Mouse (Mus musculus) yolk sac, embryonic 10.5 days (tissue): Measurements from ENCODE around the gene Pdlim1.

Experiments used
- DNase-seq: peaks from one replicate; pipeline ENCODE4 v3.0.0-alpha.2; 2017; ENCODE audit warnings: low spot score

The Pdlim1 gene

DNA sequence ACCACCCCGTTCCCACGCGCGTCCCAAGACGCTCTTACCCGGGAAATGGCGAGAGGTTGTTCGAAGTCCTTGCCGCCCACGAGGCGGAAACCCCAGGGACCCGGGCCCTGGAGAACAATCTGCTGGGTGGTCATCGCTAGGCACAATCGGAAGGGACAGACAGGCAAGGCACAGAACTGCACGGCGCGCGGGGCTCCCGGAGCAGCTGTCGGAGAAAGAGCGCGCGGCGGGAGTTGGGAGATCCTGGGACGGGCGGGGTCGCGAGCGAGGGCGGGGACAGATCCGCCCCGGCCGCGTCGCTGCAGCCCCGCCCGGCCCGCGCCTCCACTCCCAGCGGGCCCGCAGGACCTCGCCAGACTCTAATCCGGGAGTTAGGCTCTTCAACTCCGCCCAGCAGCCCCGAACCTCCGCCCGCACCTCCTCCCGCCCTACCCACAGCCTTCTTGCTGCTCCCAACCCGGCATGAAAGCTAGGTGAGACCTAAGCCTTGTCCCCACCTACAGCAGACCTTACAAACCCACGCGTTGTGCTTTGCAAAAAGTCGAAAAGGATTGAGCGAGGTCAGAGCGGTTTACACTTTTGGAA is at the start of gene Pdlim1:
TSS of gene Pdlim1 (minus strand) at position 535 of the 585 bp plus-strand sequence.
- peak; percentile 88 for DNase-seq

DNA sequence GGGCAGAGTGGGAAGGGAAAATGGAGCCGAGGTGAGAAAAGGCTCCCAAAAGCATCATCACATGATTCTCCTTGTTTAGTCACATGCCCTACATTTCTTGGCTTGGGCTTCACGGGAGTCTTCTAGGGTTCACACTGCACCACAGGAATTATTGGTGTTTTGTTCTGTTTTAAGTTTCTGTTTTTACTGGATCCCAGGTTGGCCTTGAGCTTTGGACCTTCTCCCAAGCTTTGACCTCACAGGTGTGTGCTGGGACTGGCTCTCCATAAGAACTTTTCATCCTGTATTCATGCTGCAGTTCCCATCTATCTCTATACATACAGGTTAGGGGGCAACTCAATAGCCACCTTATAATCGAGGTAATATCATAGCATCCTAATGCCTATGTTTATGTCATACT is 47.6 kb upstream of the Pdlim1 start:
- no peak for DNase-seq

DNA sequence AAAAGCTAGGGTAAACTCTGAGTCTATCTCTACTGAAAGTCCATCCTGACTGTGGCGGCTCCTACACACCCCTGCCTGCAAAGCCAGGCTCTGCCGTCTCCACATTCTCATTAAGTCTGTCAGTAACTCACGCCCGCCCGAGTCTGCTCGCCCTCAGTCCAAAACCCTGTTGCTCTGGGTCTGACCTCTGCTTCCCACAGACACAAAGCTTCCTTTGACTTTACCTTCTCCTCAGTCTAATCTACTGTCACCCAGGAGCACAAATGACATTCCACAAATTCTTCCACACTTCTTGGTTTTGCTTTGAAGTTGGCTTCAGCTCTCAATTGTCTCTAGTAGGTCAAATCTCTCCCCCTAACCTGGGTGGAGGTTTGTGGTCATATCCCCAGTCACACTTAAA is 46.9 kb upstream of the Pdlim1 start:
- DNase-seq, result no peak

- DNase-seq, result no peak
These were observed 45.4 kb upstream of the Pdlim1 start for GRCm38 (mm10) chr19:40317001-40317400.

DNA sequence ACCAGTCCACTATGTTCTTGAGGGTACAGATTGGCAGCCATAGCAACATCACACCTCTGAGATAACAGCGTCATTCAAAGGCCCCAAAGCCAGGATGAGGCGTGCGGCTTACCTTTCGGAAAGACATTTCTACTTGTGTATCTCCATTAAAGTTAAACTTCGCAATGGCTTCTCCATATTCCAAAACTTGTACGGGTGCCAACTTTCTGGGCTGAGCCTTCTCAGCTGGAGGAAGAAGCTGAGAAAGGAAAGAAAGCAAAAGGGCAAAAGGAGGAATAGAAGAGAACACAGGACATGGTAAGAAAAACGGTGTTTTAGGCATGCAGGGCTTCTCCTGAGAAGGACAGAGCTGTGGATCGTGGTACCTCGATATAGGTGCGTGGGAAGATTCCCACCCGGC is 42.6 kb upstream of the Pdlim1 start:
- DNase-seq, result no peak

DNA sequence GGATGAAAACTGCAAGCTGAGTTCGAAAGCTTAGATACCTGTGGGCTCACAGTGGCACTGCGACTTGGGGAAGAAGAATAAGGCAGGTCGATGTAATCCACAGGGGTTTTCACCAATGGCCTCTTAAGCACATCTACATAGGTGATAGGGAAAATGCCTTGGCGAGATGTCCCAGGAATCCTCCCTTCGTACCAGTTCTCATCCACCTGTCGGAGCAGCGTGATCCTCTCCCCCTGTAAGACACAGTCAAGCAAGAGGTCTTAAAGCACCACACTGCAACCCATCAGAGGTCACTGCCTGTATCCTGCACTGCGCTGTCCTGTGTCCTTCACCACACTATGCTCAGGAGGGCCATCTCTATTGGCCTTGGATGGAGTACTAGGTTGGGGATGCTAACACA is 40.0 kb upstream of the Pdlim1 start:
- DNase-seq, result no peak

DNA sequence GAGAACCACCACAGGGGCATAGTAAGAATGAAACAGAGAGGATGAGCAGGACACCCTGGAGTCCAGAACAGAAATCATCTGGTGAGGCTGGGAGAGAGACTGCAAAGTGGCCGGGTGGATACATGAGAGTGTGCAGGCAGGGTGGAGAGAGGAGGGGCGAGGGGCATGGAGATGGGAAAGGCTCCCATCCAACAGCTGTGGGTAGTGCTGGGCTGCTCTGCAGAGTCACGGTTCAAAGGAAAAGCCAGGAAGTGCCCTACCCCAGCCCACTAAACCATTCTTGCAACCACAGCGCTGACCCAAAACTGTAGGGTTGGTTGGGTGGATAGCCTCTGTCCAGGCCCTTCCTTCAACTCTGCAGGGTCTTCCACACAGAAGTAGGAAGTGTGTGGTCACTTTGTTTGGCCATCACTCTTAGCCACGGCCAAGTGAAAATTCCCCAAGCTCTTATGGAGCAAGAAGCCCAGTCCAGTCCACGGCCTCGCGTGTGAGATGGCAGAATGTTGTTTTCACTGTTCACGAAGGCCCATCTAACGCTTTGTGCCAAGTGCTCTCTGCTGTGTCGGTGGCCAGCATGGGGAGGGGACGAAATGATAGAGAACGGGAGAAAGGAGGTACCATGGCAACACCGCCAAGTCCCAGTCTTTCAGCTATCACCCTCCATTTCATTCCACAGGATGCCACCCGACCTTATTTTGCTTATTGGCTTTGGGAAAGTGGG is 38.9 kb upstream of the Pdlim1 start:
- DNase-seq, result no peak

DNA sequence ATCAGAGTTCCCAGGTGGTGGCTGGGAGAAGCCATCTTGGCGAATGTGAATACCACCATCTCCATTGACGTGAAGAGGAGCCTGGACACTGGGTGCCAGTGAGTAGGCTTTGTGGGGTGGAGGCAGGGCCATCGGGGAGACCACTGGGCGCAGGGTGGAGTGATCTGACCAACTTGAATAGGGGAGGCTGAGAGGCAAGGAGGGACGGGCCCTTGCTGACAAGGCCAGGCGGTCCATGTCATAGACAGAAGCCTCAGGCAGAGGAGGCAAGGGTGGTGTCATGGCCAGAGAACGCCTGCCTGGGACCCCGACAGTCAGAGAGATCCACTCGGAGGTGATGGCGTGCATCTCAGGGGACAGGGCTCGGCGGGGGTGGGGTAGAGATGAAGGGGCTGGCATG is 38.3 kb upstream of the Pdlim1 start:
- DNase-seq, result no peak

DNA sequence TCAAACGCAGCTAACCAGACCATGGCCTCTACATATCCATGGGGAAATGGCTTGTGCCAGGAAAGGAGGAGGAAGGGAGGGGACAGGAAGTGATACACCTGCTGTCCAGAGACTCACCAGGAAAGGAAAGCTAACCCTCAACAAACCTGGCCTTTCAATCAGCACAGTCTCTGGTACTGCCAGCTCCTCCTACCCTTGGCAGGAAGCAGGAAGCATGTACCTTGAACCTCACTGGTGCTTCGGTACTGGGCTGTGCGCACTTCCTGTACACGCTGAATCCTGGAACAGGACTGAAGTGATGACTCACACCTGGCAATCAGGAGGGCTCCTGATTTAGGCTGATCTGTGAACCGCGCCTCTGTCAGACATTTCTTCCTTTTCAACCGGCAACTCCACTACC is 35.9 kb upstream of the Pdlim1 start:
- DNase-seq, result peak; percentile 40

DNA sequence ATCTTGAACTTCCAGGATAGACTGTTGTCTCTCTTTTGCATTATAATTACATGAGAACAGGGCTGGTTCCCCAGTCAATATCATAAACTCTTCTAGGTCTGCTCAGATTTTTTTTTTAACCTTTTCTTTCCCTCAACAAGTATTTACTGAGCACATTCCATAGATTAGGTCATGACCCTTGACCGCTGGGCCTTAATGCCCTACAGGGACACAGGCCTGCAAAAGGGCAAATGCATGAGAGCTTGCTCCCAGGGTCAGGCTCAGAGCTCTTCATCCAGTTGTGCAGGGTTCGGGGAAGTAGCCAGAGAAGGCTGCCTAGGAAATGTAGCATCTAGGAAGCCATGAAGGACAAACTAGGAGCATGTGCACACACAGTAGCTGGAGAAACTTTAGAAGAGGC is 35.0 kb upstream of the Pdlim1 start:
- DNase-seq, result peak; percentile 72

GRCm38 (mm10) chr19:40305456-40305855 is 33.8 kb upstream of the Pdlim1 start:
- no peak for DNase-seq

- DNase-seq, result peak; percentile 41
These were observed 31.3 kb upstream of the Pdlim1 start for GRCm38 (mm10) chr19:40302916-40303315.

- peak; percentile 54 for DNase-seq
These were observed 30.8 kb upstream of the Pdlim1 start for GRCm38 (mm10) chr19:40302477-40302876.

- no peak for DNase-seq
These were observed 28.5 kb upstream of the Pdlim1 start for GRCm38 (mm10) chr19:40299983-40300759.

DNA sequence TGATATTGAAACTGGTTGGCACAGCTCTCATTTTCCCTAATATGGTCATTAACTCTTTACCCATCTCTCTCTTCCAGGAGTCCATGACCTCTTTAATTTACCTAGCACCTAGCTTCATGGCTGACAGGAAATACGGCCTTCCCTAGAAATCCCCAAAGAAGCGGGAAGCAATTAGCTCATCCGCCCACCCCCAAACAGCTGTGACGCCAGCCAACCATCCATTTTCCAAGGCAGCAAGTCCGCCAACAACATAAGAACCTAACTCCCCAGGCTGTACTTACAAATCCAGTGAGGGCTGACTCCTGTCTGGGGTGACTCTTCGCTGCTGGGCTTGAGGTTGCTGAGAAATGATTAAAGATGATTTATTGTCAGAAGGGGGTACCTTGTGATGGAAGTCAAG is 27.5 kb upstream of the Pdlim1 start:
- DNase-seq, result no peak

- DNase-seq, result no peak
These were observed 26.9 kb upstream of the Pdlim1 start for GRCm38 (mm10) chr19:40298574-40298973.

DNA sequence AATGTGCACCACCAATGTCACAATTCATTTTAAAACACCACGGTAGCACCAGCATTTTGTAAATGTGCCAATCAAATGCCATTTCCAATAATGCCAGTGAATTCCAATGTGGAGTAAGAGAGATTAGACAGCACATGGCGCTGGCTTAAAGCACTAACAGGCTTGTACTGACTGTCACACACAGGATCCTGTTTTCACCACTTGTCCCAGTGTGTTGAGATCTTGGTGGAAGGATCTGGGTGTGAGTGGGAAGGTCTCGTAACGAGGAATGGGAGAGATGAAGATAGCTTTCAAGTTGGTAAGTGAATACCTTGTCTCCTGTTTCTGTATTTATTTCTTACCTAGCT is 26.1 kb upstream of the Pdlim1 start:
- no peak for DNase-seq

DNA sequence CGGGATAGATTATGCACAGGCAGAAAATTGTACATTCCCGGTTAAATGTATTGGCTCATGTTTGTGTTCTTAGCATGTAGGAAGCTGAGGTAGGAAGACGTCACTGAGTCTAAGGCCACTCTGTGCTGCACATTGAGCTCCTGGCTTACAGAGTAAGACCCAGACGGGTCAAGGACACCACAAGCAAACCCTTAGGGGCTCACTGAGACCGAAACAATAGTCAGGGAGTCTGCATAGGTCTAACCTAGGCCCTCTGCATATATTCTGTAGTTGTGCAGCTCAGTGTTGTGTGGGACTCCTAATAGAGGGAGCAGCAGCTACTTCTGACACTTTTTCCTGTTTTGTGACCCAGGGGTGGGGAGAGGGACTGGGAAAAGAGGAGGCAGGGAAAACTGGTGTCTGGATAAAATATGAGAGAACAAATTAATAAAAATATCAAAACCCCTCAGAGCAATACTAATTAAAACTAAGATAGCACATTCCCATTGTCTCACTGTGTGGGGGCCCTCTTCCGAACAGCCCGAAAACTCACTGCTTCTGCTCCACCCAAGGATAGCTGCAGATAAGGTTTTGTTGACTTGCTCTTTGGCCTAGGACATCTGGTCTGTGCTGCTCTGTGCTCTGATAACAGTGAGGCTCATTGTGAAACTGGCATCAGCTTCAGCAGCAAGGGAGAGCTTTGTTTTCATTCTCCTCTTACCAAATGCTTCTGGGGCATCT is 25.6 kb upstream of the Pdlim1 start:
- peak; percentile 82 for DNase-seq

DNA sequence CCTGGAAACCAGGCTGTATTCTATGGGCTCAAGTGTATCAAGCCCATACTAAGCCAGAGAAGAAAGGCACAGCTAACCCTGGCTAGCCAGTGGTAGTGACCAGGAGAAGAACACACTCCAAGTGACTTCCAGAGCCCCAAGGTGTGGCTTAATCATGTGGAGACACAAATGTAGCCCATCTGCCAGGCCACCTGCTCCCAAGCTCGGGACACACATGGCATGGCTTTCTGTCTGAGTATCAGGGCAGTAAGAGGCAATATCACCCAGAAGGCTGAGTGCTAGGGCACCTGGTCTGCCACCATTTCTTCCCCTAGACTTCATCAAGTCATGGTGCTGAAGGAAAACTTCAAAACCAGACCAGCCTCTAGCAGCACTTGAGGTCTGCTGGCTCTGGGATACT is 22.6 kb upstream of the Pdlim1 start:
- no peak for DNase-seq

DNA sequence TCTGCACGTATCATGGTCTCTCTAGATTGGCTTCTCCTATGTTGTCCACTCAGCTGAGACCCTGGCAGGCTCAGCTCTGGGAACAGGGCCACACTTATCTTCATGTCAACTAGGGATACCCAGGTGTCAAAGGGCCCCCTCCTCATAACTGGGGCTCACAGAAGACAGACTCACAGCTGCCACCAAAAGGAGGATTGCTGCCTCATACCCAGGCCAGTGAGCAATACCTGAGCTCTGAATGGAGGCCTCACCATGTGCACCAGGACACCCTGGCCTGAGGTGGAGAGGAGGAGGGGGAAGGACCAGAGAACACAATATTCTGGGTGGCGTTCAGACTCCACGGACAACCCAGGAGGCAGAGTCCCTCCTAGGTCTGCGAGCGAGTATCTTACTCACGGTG is 22.1 kb upstream of the Pdlim1 start:
- DNase-seq, result no peak

DNA sequence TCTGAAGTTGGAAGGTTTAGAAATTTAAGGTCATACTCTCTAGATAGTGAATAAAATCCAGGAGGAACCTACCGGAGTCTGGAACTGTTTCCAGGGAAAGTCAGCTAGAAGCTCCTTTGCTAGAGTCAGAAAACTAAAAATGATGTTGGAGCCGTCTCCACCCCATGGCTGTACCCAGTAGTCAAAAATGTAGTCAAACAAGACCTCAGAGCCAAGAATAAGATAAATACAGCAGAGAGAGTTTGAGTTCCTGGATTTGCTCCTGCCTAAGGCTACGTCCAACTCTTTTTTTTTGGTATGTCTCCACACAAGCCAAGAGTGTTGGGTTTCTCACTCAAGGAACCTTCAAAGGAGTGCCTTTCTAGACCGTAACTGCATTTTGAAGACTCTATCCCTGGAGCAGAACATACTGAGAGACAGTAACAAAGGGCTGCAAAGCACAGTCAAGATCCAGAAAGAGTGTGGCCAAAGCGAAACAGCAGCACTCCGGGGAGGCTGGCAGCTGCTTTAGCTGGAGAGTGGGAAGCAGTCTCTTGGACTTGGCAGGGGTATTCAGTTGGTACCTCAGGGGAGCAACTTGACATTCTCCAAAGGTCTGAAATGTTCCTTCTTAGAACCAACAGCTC is 18.6 kb upstream of the Pdlim1 start:
- no peak for DNase-seq

- DNase-seq, result no peak
These were observed 16.8 kb upstream of the Pdlim1 start for GRCm38 (mm10) chr19:40288415-40288814.
